Mouse (Mus musculus) adrenal gland, adult 2 months (tissue): Measurements from ENCODE around the gene Mtrex. TPM values are rescaled to one million over a fixed set of nuclear protein-coding genes. Genes with fewer than 3 reads are reported as not detected.

ENCODE experiments used
- DNase-seq: peaks from one replicate; pipeline ENCODE4 v3.0.0; 2021
- polyA plus RNA-seq: library from polyadenylated mRNA; depleted of rRNA; stranded (reverse); fragments of >200 nt; gene quantifications from 2 replicates; pipeline ENCODE4 v1.2.3, GENCODE M21; 2012; rRNA removed
- total RNA-seq, 2 experiments: library from RNA; stranded (reverse); gene quantifications; 2 replicates each; pipeline ENCODE4 v1.2.3; 2021

Gene Mtrex
- total and polyA plus RNA-seq, 3 experiments, result 1.3 to 46.2 (median 41.2) TPM

GRCm38 (mm10) chr13:112832589-112832988 is 94.6 kb downstream of the Mtrex start:
- DNase-seq, result no peak

- no peak for DNase-seq
Observed at GRCm38 (mm10) chr13:112829619-112830018, 97.6 kb downstream of the Mtrex start.

- no peak for DNase-seq
Observed at GRCm38 (mm10) chr13:112825479-112825878, 101.7 kb downstream of the Mtrex start.

GRCm38 (mm10) chr13:112823911-112824648 is 103.1 kb downstream of the Mtrex start:
- DNase-seq, result no peak

GRCm38 (mm10) chr13:112823236-112823910 is 103.8 kb downstream of the Mtrex start:
- no peak for DNase-seq

- no peak for DNase-seq
Observed at GRCm38 (mm10) chr13:112822413-112822812, 104.8 kb downstream of the Mtrex start.

- DNase-seq, result no peak
Observed at GRCm38 (mm10) chr13:112818125-112818524, 109.1 kb downstream of the Mtrex start.

Other genes starting within 250 kb of the Mtrex start
- gene Plpp1, start 126.6 kb downstream of the Mtrex start, total RNA-seq, result 100 to 1,000 TPM; 214 to 281 TPM
- gene Plpp1, start 126.6 kb downstream of the Mtrex start, polyA plus RNA-seq, result 213 and 226 TPM in 2 replicates
- gene Dhx29, start 56 bp upstream of the Mtrex start, total RNA-seq, result 10 to 100 TPM; 17.7 to 19.4 TPM
- 1.1 and 1.4 TPM in 2 replicates for gene Dhx29, start 56 bp upstream of the Mtrex start, polyA plus RNA-seq
- gene Ccno, start 60.4 kb upstream of the Mtrex start, total RNA-seq, result under 1 TPM; 0.55 TPM
- gene Ccno, start 60.4 kb upstream of the Mtrex start, polyA plus RNA-seq, result 1.7 and 2.5 TPM in 2 replicates
- gene Mcidas, start 66.4 kb upstream of the Mtrex start, total RNA-seq, result not detected
- not detected in 2 replicates for gene Mcidas, start 66.4 kb upstream of the Mtrex start, polyA plus RNA-seq
- gene Cdc20b, start 107.7 kb upstream of the Mtrex start, total RNA-seq, result not detected
- not detected in 2 replicates for gene Cdc20b, start 107.7 kb upstream of the Mtrex start, polyA plus RNA-seq
- 100 to 1,000 TPM in 1 of 2 experiments, 10 to 100 TPM in 1; 89.7 to 157 TPM for gene Gpx8, start 119.0 kb upstream of the Mtrex start, total RNA-seq
- gene Gpx8, start 119.0 kb upstream of the Mtrex start, polyA plus RNA-seq, result 2.0 and 2.2 TPM in 2 replicates
- under 1 TPM; 0.46 to 0.59 TPM for gene Gzma, start 173.6 kb upstream of the Mtrex start, total RNA-seq
- 0.24 TPM in 1 of 2 replicates, not detected in the other for gene Gzma, start 173.6 kb upstream of the Mtrex start, polyA plus RNA-seq